Mouse (Mus musculus) liver, adult (tissue): ENCODE measurements around the gene Il2.

ENCODE experiments used
- GATA4 ChIP-seq: IDR thresholded peaks from 2 replicates; pipeline ENCODE4 v1.6.1; 2014; ENCODE audit warnings: mild to moderate bottlenecking, low read length; ENCODE audit not compliant: insufficient replicate concordance

Gene Il2

GRCm38 (mm10) chr3:37137231-37137630, 11.5 kb upstream of the Il2 start:
- TF ChIP-seq GATA4: no peak

GRCm38 (mm10) chr3:37129063-37129462, 3.3 kb upstream of the Il2 start:
- no peak for TF ChIP-seq GATA4

- TF ChIP-seq GATA4: no peak
These were observed 2.5 kb upstream of the Il2 start for GRCm38 (mm10) chr3:37128269-37128668.

- no peak for TF ChIP-seq GATA4
These were observed 403 bp upstream of the Il2 start for GRCm38 (mm10) chr3:37126162-37126561.

- TF ChIP-seq GATA4: no peak
These were observed 35.0 kb downstream of the Il2 start for GRCm38 (mm10) chr3:37090721-37091120.

- no peak for TF ChIP-seq GATA4
These were observed 40.9 kb downstream of the Il2 start for GRCm38 (mm10) chr3:37084860-37085259.

GRCm38 (mm10) chr3:37073211-37073610, 52.5 kb downstream of the Il2 start:
- TF ChIP-seq GATA4: no peak
